ENCODE assay signal across 20 mouse cellular contexts in genomic region chr17:72563423-72563822, GRCm38 (mm10). TPM values are rescaled to one million over a fixed set of nuclear protein-coding genes. Genes with fewer than 3 reads are reported as not detected.
"Had no signal": no experiment of that assay in that cellular context is flagged by ENCODE, and none has a peak within 500 bp of the region (broad histone marks: within the 10 kb centered on the region; RNA-seq: fewer than 3 reads in every experiment).

No protein-coding gene starts in this region.

- H3K9me3 ChIP-seq: midbrain, embryonic 12.5 days; neural tube, embryonic 13.5 days; neural tube, embryonic 15.5 days had no signal

- H3K27me3 ChIP-seq: midbrain, embryonic 12.5 days had no signal

- H3K27ac ChIP-seq: midbrain, embryonic 10.5 days; midbrain, embryonic 12.5 days; neural tube, embryonic 13.5 days; neural tube, embryonic 15.5 days had no signal

- H3K4me3 ChIP-seq: midbrain, embryonic 10.5 days; midbrain, embryonic 12.5 days; myocyte; neural tube, embryonic 13.5 days; neural tube, embryonic 15.5 days had no signal

- DNase-seq: lung, adult 18-20 months; lung, embryonic 14.5 days; lung, postnatal 10 days; lung, postnatal 4 days; midbrain, embryonic 14.5 days; retina, postnatal 1 day; right cerebral cortex, adult 18-20 months; right cerebral cortex, postnatal 25 days; right cerebral cortex, postnatal 4 days; spleen, adult 18-20 months; thymus, adult 18-20 months; thymus, postnatal 14 days; thymus, postnatal 36 days had no signal

- H3K4me2 ChIP-seq: lung, embryonic 14.5 days; midbrain, embryonic 12.5 days; neural tube, embryonic 13.5 days; neural tube, embryonic 15.5 days had no signal

- H3K9ac ChIP-seq: lung, embryonic 14.5 days; midbrain, embryonic 12.5 days; neural tube, embryonic 13.5 days; neural tube, embryonic 15.5 days had no signal

- ATAC-seq: midbrain, embryonic 16.5 days had no signal

- H3K36me3 ChIP-seq: midbrain, embryonic 10.5 days; midbrain, embryonic 12.5 days; neural tube, embryonic 13.5 days; neural tube, embryonic 15.5 days had no signal

- H3K4me1 ChIP-seq: midbrain, embryonic 10.5 days had no signal

RNA-seq across cellular contexts. Expression of gene Alk, which starts 41.0 kb away (rescaled TPM):
- polyA plus RNA-seq: lung, embryonic 16.5 days; myocyte had no signal
